Mouse (Mus musculus) cortical plate, adult 2 months (tissue): ENCODE data around the gene Ttc28. TPM values are rescaled to one million over a fixed set of nuclear protein-coding genes. Genes with fewer than 3 reads are reported as not detected.
A peak's percentile ranks its signal among the peaks of the same experiment; 100 is the strongest.

Source experiments
- H3K27ac ChIP-seq: fragments of 200-500 bp; 2 replicates; pipeline ENCODE4 v1.5.1; 2012; ENCODE audit warnings: low read length, control low read depth, inconsistent platforms; ENCODE audit not compliant: insufficient read depth
- H3K4me1 ChIP-seq: fragments of 200-500 bp; 2 replicates; pipeline ENCODE4 v1.6.1; 2011; ENCODE audit warnings: low read length; ENCODE audit not compliant: control insufficient read depth, insufficient read depth
- H3K4me3 ChIP-seq: fragments of 200-500 bp; 2 replicates; pipeline ENCODE4 v1.5.1; 2011; ENCODE audit warnings: mild to moderate bottlenecking, low read length, control low read depth; ENCODE audit not compliant: insufficient read depth
- CTCF ChIP-seq: fragments of 200-500 bp; IDR thresholded peaks from 2 replicates; pipeline ENCODE4 v1.5.1; 2011; ENCODE audit warnings: mild to moderate bottlenecking, control low read depth, low read length; ENCODE audit not compliant: insufficient read depth; ENCODE audit errors: extremely low read depth
- POLR2A ChIP-seq: fragments of 200-500 bp; IDR thresholded peaks from 2 replicates; pipeline ENCODE4 v1.6.1; 2011; ENCODE audit warnings: mild to moderate bottlenecking, low read length, control low read depth; ENCODE audit not compliant: insufficient read depth; ENCODE audit errors: extremely low read depth
- polyA plus RNA-seq: library from polyadenylated mRNA; depleted of rRNA; stranded (reverse); fragments of >200 nt; gene quantifications from 2 replicates; pipeline ENCODE4 v1.2.3, GENCODE M21; 2012

Gene Ttc28
- polyA plus RNA-seq, 1 experiment: 3.7 TPM

GRCm38 (mm10) chr5:110948476-110949399 lies 69.1 kb downstream of the Ttc28 start:
- Histone ChIP-seq H3K27ac (no peak overlapping the region), H3K4me1 (no peaks in the 10 kb centered on the region), H3K4me3 (no peak overlapping the region)
- no peak for TF ChIP-seq POLR2A
- TF ChIP-seq CTCF: no peak

- no peak for TF ChIP-seq CTCF
- no peak for TF ChIP-seq POLR2A
- no peak overlapping the region for H3K27ac ChIP-seq
- no peak overlapping the region for H3K4me3 ChIP-seq
- no peaks in the 10 kb centered on the region for H3K4me1 ChIP-seq
These were observed 70.2 kb downstream of the Ttc28 start for GRCm38 (mm10) chr5:110949791-110950190.

DNA sequence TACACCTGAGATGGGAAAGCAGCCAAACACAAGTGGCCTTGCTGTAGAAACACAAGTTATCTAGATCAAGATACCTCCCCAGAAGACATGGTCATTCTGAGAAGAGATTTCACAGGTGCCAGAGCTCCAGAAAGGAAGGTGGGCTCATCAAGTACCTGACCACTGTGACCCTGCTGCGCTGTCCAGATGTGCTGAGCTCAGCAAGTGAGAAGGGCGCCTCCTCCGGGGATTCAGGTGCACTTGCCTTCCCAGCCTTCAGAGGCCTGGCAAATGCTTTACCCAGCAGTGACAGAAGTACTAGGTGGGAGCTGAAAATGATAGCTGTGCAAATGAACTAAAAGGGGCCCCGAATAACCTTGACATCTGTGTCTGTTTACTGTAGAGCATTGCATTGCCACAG lies 78.6 kb downstream of the Ttc28 start:
- Histone ChIP-seq H3K4me3 (no peak overlapping the region), H3K4me1 (no peaks in the 10 kb centered on the region), H3K27ac (no peak overlapping the region)
- TF ChIP-seq POLR2A: no peak
- no peak for TF ChIP-seq CTCF

- TF ChIP-seq CTCF (no peak), POLR2A (no peak)
- no peak overlapping the region for H3K27ac ChIP-seq
These were observed 80.5 kb downstream of the Ttc28 start for GRCm38 (mm10) chr5:110960067-110960466.

DNA sequence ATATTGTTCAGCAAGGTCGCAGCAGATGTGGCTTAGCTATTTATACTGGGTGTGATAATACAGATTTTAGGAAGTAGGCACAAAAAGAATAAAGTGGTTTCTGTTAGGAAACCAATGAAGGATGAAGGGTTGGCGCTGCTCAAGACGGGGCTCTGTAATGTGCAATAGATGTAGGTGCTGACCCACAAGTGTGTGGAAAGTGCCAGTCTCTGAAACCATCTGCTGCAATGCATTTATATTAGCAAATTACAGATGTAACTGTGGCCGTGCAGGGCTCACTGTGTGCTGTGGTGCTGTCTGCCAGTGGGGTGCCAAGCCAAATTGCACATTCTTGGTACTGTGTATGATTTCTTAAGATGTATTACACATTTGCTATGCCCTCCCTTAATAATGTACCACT lies 81.3 kb downstream of the Ttc28 start:
- no peak overlapping the region for H3K27ac ChIP-seq
- no peaks in the 10 kb centered on the region for H3K4me1 ChIP-seq
- no peak overlapping the region for H3K4me3 ChIP-seq
- no peak for TF ChIP-seq CTCF
- TF ChIP-seq POLR2A: no peak

More at GRCm38 (mm10) chr5:110960067-110960466, 80.5 kb downstream of the Ttc28 start:
- no peaks in the 10 kb centered on the region for H3K4me1 ChIP-seq
- H3K4me3 ChIP-seq: no peak overlapping the region

GRCm38 (mm10) chr5:110967483-110968055 lies 88.0 kb downstream of the Ttc28 start:
- Histone ChIP-seq H3K27ac (no peak overlapping the region), H3K4me3 (no peak overlapping the region), H3K4me1 (no peaks in the 10 kb centered on the region)
- TF ChIP-seq CTCF: no peak
- TF ChIP-seq POLR2A: no peak

DNA sequence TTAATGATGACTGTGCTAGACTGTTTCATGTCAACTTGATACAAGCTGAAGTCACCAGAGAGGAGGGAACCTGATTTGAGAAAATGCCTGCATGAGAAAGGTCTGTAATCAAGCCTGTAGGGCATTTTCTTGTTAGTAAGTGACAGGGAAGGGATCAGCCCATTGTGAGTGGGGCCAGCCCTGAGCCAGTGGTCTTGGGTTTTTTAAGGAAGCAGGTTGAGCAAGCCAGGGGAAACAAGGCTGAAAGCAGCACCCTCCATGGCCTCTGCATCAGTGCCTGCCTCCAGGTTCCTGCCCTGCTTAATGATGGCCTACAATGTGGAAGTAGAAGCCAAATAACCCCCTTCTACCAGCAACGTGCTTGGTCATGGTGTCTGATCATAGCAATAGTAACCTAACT lies 89.0 kb downstream of the Ttc28 start:
- H3K27ac ChIP-seq: no peak overlapping the region

DNA sequence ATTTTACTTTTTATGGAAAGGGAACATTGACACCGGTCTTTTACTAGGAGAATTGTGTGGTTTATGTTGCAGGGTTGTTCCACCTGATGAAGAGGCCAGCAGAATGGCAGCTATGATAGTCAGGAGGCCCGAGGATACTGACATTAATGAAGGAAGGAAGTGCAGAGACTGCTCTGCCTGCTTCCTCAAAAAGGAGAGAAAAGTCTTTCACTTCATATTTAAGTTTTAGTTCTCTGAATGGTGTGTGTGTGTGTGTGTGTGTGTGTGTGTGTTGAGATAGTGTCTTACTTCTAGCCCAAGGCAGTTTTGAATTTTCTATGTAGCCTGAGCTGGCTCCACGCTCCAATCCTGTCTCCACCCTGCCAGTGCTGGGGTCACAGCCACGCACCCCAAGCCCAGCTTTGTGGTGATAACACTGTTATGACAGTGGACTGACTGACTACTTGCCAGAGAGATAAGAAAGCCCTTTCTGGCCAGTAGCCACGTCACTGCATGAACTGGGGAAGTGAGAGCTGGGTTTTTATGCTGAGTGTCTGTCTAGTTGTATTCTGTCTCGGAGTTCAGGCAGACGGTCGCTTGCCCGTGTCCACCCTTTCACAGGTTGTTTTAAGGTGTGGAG lies 90.7 kb downstream of the Ttc28 start:
- Histone ChIP-seq H3K27ac (no peak overlapping the region), H3K4me3 (no peak overlapping the region)
- no peak for TF ChIP-seq POLR2A
- no peak for TF ChIP-seq CTCF

More for the DNA sequence above, 89.0 kb downstream of the Ttc28 start:
- TF ChIP-seq POLR2A (no peak), CTCF (no peak)
- Histone ChIP-seq H3K4me3 (no peak overlapping the region), H3K4me1 (no peaks in the 10 kb centered on the region)

DNA sequence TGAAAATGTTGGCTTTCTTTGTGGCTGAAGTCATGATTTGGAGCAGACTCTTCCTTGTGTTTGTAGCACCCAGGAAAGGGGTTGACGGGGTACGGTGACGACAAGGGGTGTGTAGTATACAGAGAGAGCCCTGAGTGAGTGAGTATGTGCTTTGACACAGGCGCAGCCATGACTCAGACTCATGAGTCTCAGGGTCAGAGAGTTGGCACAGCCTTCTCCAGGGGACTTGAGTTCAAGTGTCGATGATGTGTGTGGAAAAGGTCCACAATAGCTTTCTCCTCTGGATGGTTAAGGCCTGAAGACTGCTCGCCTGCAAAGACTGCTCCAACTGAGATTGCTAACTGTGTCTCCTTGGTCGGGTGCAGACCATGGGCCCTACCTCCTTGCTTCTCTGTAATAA lies 97.1 kb downstream of the Ttc28 start:
- no peak overlapping the region for H3K4me3 ChIP-seq
- no peak overlapping the region for H3K27ac ChIP-seq
- TF ChIP-seq CTCF (no peak), POLR2A (no peak)
- no peaks in the 10 kb centered on the region; the same call in 1 of the 2 replicates for H3K4me1 ChIP-seq

More for the DNA sequence above, 90.7 kb downstream of the Ttc28 start:
- H3K4me1 ChIP-seq: no peaks in the 10 kb centered on the region

DNA sequence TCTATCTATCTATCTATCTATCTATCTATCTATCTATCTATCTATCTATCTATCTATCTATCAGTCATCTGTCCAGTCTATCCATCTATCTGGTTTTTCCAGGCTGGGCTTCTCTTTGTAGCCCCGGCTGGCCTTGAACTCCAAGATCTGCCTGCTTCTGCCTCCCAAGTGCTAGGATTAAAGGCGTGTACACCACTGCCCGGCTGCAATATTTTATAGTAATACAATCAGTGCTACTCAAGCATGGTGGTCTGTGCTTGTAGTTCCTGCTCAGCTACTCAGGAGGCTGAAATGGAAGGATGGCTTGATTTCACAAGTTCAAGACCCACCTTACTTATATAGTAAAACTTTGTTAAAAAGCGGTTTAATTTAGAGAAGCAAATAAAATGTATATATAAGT lies 98.2 kb downstream of the Ttc28 start:
- no peaks in the 10 kb centered on the region; the same call in 1 of the 2 replicates for H3K4me1 ChIP-seq
- H3K27ac ChIP-seq: no peak overlapping the region
- no peak overlapping the region for H3K4me3 ChIP-seq
- TF ChIP-seq POLR2A (no peak), CTCF (no peak)

DNA sequence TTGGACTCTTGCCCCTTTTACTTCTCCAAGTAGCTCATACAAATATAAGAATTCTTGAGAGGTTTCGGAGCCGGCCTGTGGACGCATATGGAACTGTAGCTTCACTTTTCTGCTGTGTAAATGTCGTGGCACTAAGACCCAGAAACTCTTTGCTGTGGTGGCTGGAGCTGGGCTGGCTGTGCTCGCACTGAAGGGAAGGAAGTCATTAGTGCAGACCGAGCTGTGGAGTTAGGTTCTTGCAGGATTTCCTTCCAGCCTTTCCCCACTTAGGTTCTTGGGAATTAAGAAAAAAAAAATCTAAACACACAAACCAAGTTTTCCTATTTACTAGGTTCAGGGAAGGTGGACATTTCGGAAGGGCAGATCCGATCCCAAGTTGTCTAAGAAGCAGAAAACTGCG lies 98.9 kb downstream of the Ttc28 start:
- Histone ChIP-seq H3K27ac (peak overlapping the region; percentile 77; the same call in 1 of the 2 replicates), H3K4me1 (no peaks in the 10 kb centered on the region; the same call in 1 of the 2 replicates), H3K4me3 (peak overlapping the region; percentile 88)
- TF ChIP-seq CTCF (peak; percentile 22; the same call in 1 of the 2 replicates), POLR2A (peak; percentile 91)
